Mouse (Mus musculus): Measurements from ENCODE around the gene Gm11127. TPM values are rescaled to one million over a fixed set of nuclear protein-coding genes. Genes with fewer than 3 reads are reported as not detected.
"Not testable (repeated sequence)": the region's sequence is repeated elsewhere in the genome, so short reads cannot be mapped to it uniquely, and the experiment has no call there.

Gene Gm11127
- polyA plus RNA-seq (2015; fragmentation: Nextera tagmentation; extraction: Ambion mirVana) = 0.85 and 0.89 TPM in 2 replicates

DNA sequence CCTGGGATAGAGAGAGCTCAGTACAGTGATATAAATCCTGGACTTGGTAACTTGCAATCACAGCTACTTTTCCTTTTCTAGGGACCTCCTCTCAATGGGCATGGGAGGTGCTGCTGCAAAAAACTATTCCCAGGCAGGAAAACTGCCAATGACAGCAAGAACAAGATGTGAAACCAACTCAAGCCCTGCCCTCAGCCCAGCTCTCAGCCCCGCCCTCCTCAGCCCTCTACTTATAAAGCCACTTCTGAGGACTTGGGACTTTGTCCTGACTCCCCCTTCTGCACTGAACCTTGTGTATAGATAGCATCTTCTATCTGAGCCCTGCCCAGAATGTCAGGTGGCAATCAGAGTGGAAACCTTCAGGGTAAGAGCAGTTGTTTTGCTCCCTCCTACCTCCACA is at the start of gene Gm11127:
Gene Gm11127, minus strand, starts transcription at position 10 of the 400 bp plus-strand sequence.
- peak; percentile 76 for ATAC-seq (ENCODE audit: insufficient read depth, low FRiP score)
- not testable (repeated sequence) for H3K9me3 ChIP-seq (replicated peaks; ENCODE audit: control insufficient read depth, low read length); H3K4me3 ChIP-seq (replicated peaks; ENCODE audit: low read length); H3K4me1 ChIP-seq (ENCODE audit: control insufficient read depth, insufficient read depth, low read length); H3K9ac ChIP-seq (ENCODE audit: low read length); H3K4me2 ChIP-seq (ENCODE audit: low read depth, low read length); H3K27ac ChIP-seq (ENCODE audit: low read length); H3K36me3 ChIP-seq (ENCODE audit: control insufficient read depth, insufficient read depth, low read length); H3K27me3 ChIP-seq (ENCODE audit: control insufficient read depth, insufficient read depth, low read length)
- WGBS = 56% methylated on average over 1 of the region's 1 CpGs

GRCm38 (mm10) chr17:36102091-36102490 is 43.9 kb upstream of the Gm11127 start:
- H3K9me3 ChIP-seq (replicated peaks; ENCODE audit: control insufficient read depth, low read length); H3K27ac ChIP-seq (ENCODE audit: low read length); H3K36me3 ChIP-seq (ENCODE audit: control insufficient read depth, insufficient read depth, low read length); H3K9ac ChIP-seq (ENCODE audit: low read length); H3K4me3 ChIP-seq (replicated peaks; ENCODE audit: low read length); H3K27me3 ChIP-seq (ENCODE audit: control insufficient read depth, insufficient read depth, low read length); H3K4me2 ChIP-seq (ENCODE audit: low read depth, low read length); ATAC-seq (ENCODE audit: insufficient read depth, low FRiP score); H3K4me1 ChIP-seq (ENCODE audit: control insufficient read depth, insufficient read depth, low read length): not testable (repeated sequence)
- WGBS = 87% methylated on average over 11 of the region's 12 CpGs

DNA sequence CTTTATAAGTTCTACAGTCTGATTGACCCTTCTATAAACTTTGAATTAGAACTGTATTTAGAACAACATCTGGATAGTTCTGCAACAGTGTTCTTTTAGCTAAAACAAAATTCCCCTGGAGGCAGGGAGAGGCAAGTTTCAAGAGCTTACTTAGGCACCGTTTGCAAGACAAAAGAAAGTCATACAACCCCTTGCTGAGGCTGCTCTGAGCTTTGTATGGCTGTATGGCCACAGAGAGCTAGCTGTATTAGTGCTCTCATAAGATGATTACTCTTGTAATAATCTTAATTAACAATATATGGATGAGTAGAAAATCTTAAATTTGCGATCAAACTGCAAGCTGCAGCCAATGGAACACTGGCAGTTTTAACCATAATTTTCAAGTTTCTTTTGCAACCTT is 41.4 kb upstream of the Gm11127 start:
- H3K36me3 ChIP-seq (ENCODE audit: control insufficient read depth, insufficient read depth, low read length); ATAC-seq (ENCODE audit: insufficient read depth, low FRiP score); H3K4me2 ChIP-seq (ENCODE audit: low read depth, low read length); H3K4me1 ChIP-seq (ENCODE audit: control insufficient read depth, insufficient read depth, low read length); H3K9me3 ChIP-seq (replicated peaks; ENCODE audit: control insufficient read depth, low read length); H3K27me3 ChIP-seq (ENCODE audit: control insufficient read depth, insufficient read depth, low read length); H3K27ac ChIP-seq (ENCODE audit: low read length); H3K9ac ChIP-seq (ENCODE audit: low read length); H3K4me3 ChIP-seq (replicated peaks; ENCODE audit: low read length): not testable (repeated sequence)
- 67% methylated on average over 2 of the region's 2 CpGs for WGBS

GRCm38 (mm10) chr17:36093936-36094335 is 35.8 kb upstream of the Gm11127 start:
- Histone ChIP-seq H3K4me1 (ENCODE audit: control insufficient read depth, insufficient read depth, low read length) (no peaks in the 10 kb centered on the region), H3K27ac (ENCODE audit: low read length) (no peak overlapping the region), H3K9me3 (replicated peaks; ENCODE audit: control insufficient read depth, low read length) (no peaks in the 10 kb centered on the region), H3K36me3 (ENCODE audit: control insufficient read depth, insufficient read depth, low read length) (no peaks in the 10 kb centered on the region), H3K4me2 (ENCODE audit: low read depth, low read length) (no peak overlapping the region), H3K4me3 (replicated peaks; ENCODE audit: low read length) (no peak overlapping the region), H3K27me3 (ENCODE audit: control insufficient read depth, insufficient read depth, low read length) (no peaks in the 10 kb centered on the region), H3K9ac (ENCODE audit: low read length) (no peak overlapping the region)
- 28% methylated on average over 3 of the region's 3 CpGs for WGBS
- no peak for ATAC-seq (ENCODE audit: insufficient read depth, low FRiP score)

GRCm38 (mm10) chr17:36092520-36092919 is 34.3 kb upstream of the Gm11127 start:
- H3K9ac ChIP-seq (ENCODE audit: low read length); ATAC-seq (ENCODE audit: insufficient read depth, low FRiP score); H3K27me3 ChIP-seq (ENCODE audit: control insufficient read depth, insufficient read depth, low read length); H3K4me2 ChIP-seq (ENCODE audit: low read depth, low read length); H3K4me3 ChIP-seq (replicated peaks; ENCODE audit: low read length); H3K9me3 ChIP-seq (replicated peaks; ENCODE audit: control insufficient read depth, low read length); H3K36me3 ChIP-seq (ENCODE audit: control insufficient read depth, insufficient read depth, low read length); H3K27ac ChIP-seq (ENCODE audit: low read length); H3K4me1 ChIP-seq (ENCODE audit: control insufficient read depth, insufficient read depth, low read length): not testable (repeated sequence)

DNA sequence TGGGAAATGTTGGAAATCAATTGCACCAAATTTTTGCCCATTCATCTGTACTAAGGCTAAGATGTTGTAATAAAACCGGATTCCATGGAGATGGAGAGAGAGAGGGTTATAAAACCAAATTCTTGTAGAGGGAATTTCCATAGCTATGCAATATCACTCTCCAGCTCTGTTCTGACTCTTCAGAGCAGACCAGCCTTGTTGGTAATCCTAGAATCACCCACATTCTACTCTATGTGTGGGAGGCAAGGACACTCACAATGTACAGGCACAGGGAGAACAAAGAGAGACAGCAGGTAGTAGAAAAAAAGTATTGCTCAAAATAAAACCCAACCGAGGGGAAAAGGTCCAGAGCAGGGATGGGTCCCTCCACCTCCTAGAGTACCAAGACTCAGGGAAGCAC is 33.8 kb upstream of the Gm11127 start:
- H3K36me3 ChIP-seq (ENCODE audit: control insufficient read depth, insufficient read depth, low read length); H3K4me2 ChIP-seq (ENCODE audit: low read depth, low read length); H3K9me3 ChIP-seq (replicated peaks; ENCODE audit: control insufficient read depth, low read length); H3K27ac ChIP-seq (ENCODE audit: low read length); H3K9ac ChIP-seq (ENCODE audit: low read length); ATAC-seq (ENCODE audit: insufficient read depth, low FRiP score); H3K4me3 ChIP-seq (replicated peaks; ENCODE audit: low read length); H3K27me3 ChIP-seq (ENCODE audit: control insufficient read depth, insufficient read depth, low read length); H3K4me1 ChIP-seq (ENCODE audit: control insufficient read depth, insufficient read depth, low read length): not testable (repeated sequence)
- WGBS = no CpG with 5 or more reads among the region's 2 CpGs

DNA sequence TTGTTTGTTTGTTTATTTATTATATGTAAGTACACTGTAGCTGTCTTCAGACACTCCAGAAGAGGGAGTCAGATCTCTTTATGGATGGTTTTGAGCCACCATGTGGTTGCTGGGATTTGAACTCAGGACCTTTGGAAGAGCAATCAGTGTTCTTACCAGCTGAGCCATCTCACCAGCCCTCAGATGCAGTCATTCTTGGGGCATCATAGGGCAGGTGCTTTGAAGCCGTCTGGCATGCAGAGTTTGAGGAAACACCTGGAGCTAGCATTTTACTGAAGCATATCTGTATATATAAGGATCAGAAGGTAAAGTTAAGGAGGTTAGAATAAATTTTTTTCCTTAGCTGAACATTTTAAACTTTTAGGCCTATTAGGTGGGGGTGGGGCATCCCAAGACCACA is 27.8 kb upstream of the Gm11127 start:
- not testable (repeated sequence) for H3K9me3 ChIP-seq (replicated peaks; ENCODE audit: control insufficient read depth, low read length); ATAC-seq (ENCODE audit: insufficient read depth, low FRiP score)

DNA sequence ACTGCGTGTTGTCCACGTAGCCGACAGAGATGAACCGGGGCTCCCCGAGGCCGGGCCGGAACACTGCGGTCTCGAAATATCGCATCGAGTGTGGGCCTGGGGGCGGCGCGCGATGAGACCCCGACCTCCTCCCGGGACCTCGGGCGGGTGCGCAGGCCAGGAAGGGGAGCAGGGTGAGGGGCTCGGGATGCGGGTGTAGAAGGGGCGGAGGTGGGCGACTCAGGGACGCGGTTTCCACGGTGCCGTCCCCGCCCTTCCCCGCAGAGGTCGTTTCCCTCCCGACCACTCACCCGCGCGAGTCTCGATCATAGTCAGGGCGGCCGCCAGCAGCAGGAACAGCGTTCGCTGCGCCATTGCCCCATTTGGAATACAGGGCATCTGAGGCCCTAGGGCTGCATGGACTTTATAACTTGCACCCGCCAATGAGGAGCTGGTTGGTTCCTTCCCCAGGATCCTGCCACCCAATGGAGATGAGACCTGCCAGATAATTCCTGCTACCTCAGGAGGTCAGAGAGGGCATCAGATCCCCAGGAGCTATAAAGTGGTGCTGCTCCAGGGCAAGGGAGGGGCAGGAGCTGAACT is 25.8 kb upstream of the Gm11127 start:
- no peaks in the 10 kb centered on the region for H3K9me3 ChIP-seq (replicated peaks; ENCODE audit: control insufficient read depth, low read length)
- H3K27me3 ChIP-seq (ENCODE audit: control insufficient read depth, insufficient read depth, low read length) = peaks cover 7% of the 10 kb centered on the region; the same call in 1 of the 2 replicates
- H3K4me1 ChIP-seq (ENCODE audit: control insufficient read depth, insufficient read depth, low read length) = no peaks in the 10 kb centered on the region; the same call in 1 of the 2 replicates
- H3K4me2 ChIP-seq (ENCODE audit: low read depth, low read length) = peak overlapping the region; percentile 99
- no peak overlapping the region for H3K27ac ChIP-seq (ENCODE audit: low read length)
- peak; percentile 50; the same call in 1 of the 2 replicates for ATAC-seq (ENCODE audit: insufficient read depth, low FRiP score)
- H3K4me3 ChIP-seq (replicated peaks; ENCODE audit: low read length) = peak overlapping the region; percentile 60
- H3K9ac ChIP-seq (ENCODE audit: low read length) = peak overlapping the region; percentile 63
- H3K36me3 ChIP-seq (ENCODE audit: control insufficient read depth, insufficient read depth, low read length) = no peaks in the 10 kb centered on the region
- WGBS = under 1% methylated on average over 41 of the region's 42 CpGs

More for the DNA sequence above, 27.8 kb upstream of the Gm11127 start:
- not testable (repeated sequence) for H3K36me3 ChIP-seq (ENCODE audit: control insufficient read depth, insufficient read depth, low read length); H3K27me3 ChIP-seq (ENCODE audit: control insufficient read depth, insufficient read depth, low read length); H3K27ac ChIP-seq (ENCODE audit: low read length); H3K9ac ChIP-seq (ENCODE audit: low read length); H3K4me2 ChIP-seq (ENCODE audit: low read depth, low read length); H3K4me1 ChIP-seq (ENCODE audit: control insufficient read depth, insufficient read depth, low read length); H3K4me3 ChIP-seq (replicated peaks; ENCODE audit: low read length)
- 48% methylated on average over 1 of the region's 1 CpGs for WGBS

DNA sequence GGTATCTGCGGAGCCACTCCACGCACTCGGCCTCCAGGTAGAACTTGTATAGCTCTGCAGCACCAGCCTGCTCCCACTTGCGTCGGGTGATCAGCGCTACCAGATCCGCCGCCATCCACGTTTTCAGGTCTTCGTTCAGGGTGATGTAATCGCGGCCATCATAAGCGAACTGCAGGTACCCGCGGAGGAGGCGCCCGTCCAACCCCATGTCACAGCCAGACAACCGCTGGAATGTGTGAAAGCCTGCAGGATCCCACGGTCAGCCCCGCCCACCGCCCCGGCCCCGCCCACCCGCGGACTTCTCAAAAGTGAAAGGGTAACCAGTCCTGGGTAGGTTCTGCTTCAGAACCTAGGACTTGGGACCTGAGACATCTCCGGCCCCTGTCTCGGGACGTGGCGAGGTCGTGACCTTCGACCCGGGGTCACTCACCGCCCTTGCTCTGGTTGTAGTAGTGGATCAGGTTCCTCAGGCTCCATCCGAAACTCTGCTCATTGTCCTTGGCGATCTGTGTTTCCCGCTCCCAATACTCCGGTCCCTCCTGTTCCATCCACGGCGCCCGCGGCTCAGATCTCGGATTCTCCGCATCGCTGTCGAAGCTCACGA is 25.2 kb upstream of the Gm11127 start:
- Histone ChIP-seq H3K4me2 (ENCODE audit: low read depth, low read length) (peak overlapping the region; percentile 99), H3K27me3 (ENCODE audit: control insufficient read depth, insufficient read depth, low read length) (peaks cover 7% of the 10 kb centered on the region; the same call in 1 of the 2 replicates), H3K36me3 (ENCODE audit: control insufficient read depth, insufficient read depth, low read length) (no peaks in the 10 kb centered on the region), H3K4me3 (replicated peaks; ENCODE audit: low read length) (peak overlapping the region; percentile 60), H3K27ac (ENCODE audit: low read length) (no peak overlapping the region), H3K4me1 (ENCODE audit: control insufficient read depth, insufficient read depth, low read length) (no peaks in the 10 kb centered on the region; the same call in 1 of the 2 replicates), H3K9me3 (replicated peaks; ENCODE audit: control insufficient read depth, low read length) (no peaks in the 10 kb centered on the region), H3K9ac (ENCODE audit: low read length) (peak overlapping the region; percentile 63)
- WGBS = 2% methylated on average over 46 of the region's 46 CpGs
- ATAC-seq (ENCODE audit: insufficient read depth, low FRiP score) = peak; percentile 77
